Mouse (Mus musculus): ENCODE measurements at regions not wholly inside any gene's neighbourhood (a gene's known extent, or its start where the extent isn't known, plus 50 kb on each side); places are given as distances from the start of the nearest gene placed in this dataset.

GRCm38 (mm10) chr7:88544393-88544792 is 114.3 kb downstream of the Rab38 start:
- DNase-seq (ENCODE audit: low spot score): peak; percentile 61

GRCm38 (mm10) chr7:88544976-88545654 is 115.0 kb downstream of the Rab38 start:
- DNase-seq (ENCODE audit: low spot score): no peak

GRCm38 (mm10) chr7:88575073-88575472 is 145.0 kb downstream of the Rab38 start:
- DNase-seq (ENCODE audit: low spot score): no peak

- no peak for DNase-seq (ENCODE audit: low spot score)
Observed at GRCm38 (mm10) chr7:88600781-88601180, 170.7 kb downstream of the Rab38 start.

Data from thymus, postnatal 0 days (tissue).